In genomic region chr9:121381678-121382297, GRCm38 (mm10) we compare ENCODE assay signal across 11 mouse cellular contexts.
DNase-seq lines count a peak whose midpoint lies in the region; ATAC-seq and TF ChIP-seq lines count a peak whose summit lies in the region.
"Had no signal": no experiment of that assay in that cellular context is flagged by ENCODE, and none has a peak within 500 bp of the region (broad histone marks: within the 10 kb centered on the region; RNA-seq: fewer than 3 reads in every experiment).

No protein-coding gene starts in this region.

- no peaks in the 10 kb centered on the region for H3K36me3 ChIP-seq in heart, embryonic 14.5 days (ENCODE audit: control insufficient read depth, insufficient read depth, low read length)
- H3K36me3 ChIP-seq in forebrain, embryonic 16.5 days (ENCODE audit: control insufficient read depth, insufficient read depth), result no peaks in the 10 kb centered on the region

- H3K27me3 ChIP-seq in heart, embryonic 14.5 days (ENCODE audit: control insufficient read depth, insufficient read depth, low read length), result no peaks in the 10 kb centered on the region
- no peaks in the 10 kb centered on the region for H3K27me3 ChIP-seq in forebrain, embryonic 16.5 days (replicated peaks; ENCODE audit: control insufficient read depth, insufficient read depth, low read length)

- intact Hi-C loops in heart, postnatal 10 days (cut with DNase I), result no loop called here

- TF ChIP-seq CTCF in layer of hippocampus, adult 2 months (conservative IDR thresholded peaks at IDR 0.05), result no peak

- no peak for ATAC-seq in heart, embryonic 14.5 days (ENCODE audit: insufficient number of reproducible peaks, insufficient read depth, low FRiP score, low read depth)
- no peak for ATAC-seq in forebrain, embryonic 16.5 days
- ATAC-seq: midbrain, embryonic 16.5 days had no signal

- no peaks in the 10 kb centered on the region for H3K9me3 ChIP-seq in heart, embryonic 14.5 days (ENCODE audit: control insufficient read depth, low read length)
- H3K9me3 ChIP-seq in forebrain, embryonic 16.5 days (ENCODE audit: control insufficient read depth, low read length), result no peaks in the 10 kb centered on the region

- DNase-seq in heart, postnatal 10 days, result no peak
- DNase-seq in layer of hippocampus, adult 2 months (ENCODE audit: low spot score in 2 of 2), result no peak
- no peak for DNase-seq in layer of hippocampus, postnatal 10 days (ENCODE audit: low spot score in 2 of 2)
- no peak for DNase-seq in cerebellum, postnatal 4 days (ENCODE audit: low spot score in 2 of 2)
- DNase-seq: adrenal gland, postnatal 25 days had no signal

- 34% methylated on average over 17 of the region's 17 CpGs for WGBS in heart, embryonic 14.5 days
- WGBS in forebrain, embryonic 16.5 days, result 56% methylated on average over 17 of the region's 17 CpGs

- H3K27ac ChIP-seq in heart, embryonic 14.5 days (replicated peaks in 1 of 2; ENCODE audit: control insufficient read depth in 1 of 2, insufficient read depth in 1 of 2, low read depth in 2 of 2, low read length in 2 of 2), result peak overlapping the region in 1 of 2 experiments; percentile 43; a peak in 2 of 4 replicates
- H3K27ac ChIP-seq in layer of hippocampus, adult 2 months, result peak overlapping the region; percentile 94
- peak overlapping the region; percentile 87 for H3K27ac ChIP-seq in brown adipose tissue, adult 24 weeks (replicated peaks; ENCODE audit: low read depth, low read length)
- peak overlapping the region; percentile 51; the same call in 1 of the 2 replicates for H3K27ac ChIP-seq in forebrain, embryonic 16.5 days (ENCODE audit: low read length)

- no peak overlapping the region for H3K4me3 ChIP-seq in heart, embryonic 14.5 days (ENCODE audit: control insufficient read depth in 1 of 2, insufficient read depth in 1 of 2, low read depth in 1 of 2, low read length in 2 of 2)
- peak overlapping the region; percentile 52 for H3K4me3 ChIP-seq in layer of hippocampus, adult 2 months
- H3K4me3 ChIP-seq in brown adipose tissue, adult 24 weeks (ENCODE audit: insufficient read depth, low read depth, low read length), result no peak overlapping the region
- no peak overlapping the region for H3K4me3 ChIP-seq in forebrain, embryonic 16.5 days (replicated peaks; ENCODE audit: low read length)
- H3K4me3 ChIP-seq: erythroblast, embryonic 14.5 days had no signal

- H3K9ac ChIP-seq in heart, embryonic 14.5 days (ENCODE audit: low read length), result peak overlapping the region; percentile 51; the same call in 1 of the 2 replicates
- 0 out of 2 replicates have a peak overlapping the region, but pooled peaks have one; percentile 24 for H3K9ac ChIP-seq in forebrain, embryonic 16.5 days (replicated peaks; ENCODE audit: low read depth, low read length)

- peaks cover 22 to 38% of the 10 kb centered on the region in 2 experiments for H3K4me1 ChIP-seq in heart, embryonic 14.5 days (ENCODE audit: control insufficient read depth in 2 of 2, insufficient read depth in 2 of 2, low read length in 2 of 2)
- peaks cover 17% of the 10 kb centered on the region for H3K4me1 ChIP-seq in brown adipose tissue, adult 24 weeks (ENCODE audit: control insufficient read depth, insufficient read depth, insufficient read length, low read length)
- peaks cover 34% of the 10 kb centered on the region for H3K4me1 ChIP-seq in forebrain, embryonic 16.5 days (replicated peaks; ENCODE audit: control insufficient read depth, insufficient read depth, low read length)

- peak overlapping the region; percentile 21 for H3K4me2 ChIP-seq in heart, embryonic 14.5 days (ENCODE audit: low read length)
- peak overlapping the region; percentile 13; the same call in 1 of the 2 replicates for H3K4me2 ChIP-seq in forebrain, embryonic 16.5 days (ENCODE audit: low read length)
- H3K4me2 ChIP-seq: liver, embryonic 11.5 days had no signal
